Mouse (Mus musculus): ENCODE data around the gene Eif3d.

Eif3d gene

DNA sequence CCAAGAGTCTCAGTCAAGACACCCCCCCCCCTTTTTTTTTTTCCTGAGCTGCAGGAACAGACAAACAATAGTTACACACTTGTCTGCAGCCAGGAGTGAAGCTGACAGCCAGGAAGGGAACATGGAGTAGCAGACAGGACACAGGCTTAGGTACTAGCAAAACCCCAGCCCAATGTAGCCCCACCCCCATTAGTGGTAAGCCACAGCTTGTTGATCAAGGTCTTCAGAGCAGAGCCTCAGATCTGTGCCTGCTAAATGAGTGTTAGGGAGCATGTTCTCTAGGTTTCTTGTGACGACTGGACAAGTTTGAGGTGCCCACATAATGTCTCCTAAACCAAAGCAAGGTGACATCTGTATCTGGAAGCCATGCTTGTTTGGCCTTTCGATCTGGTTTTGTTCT is 16.3 kb downstream of the Eif3d start:
- DNase-seq (ENCODE audit: low read depth, low spot score): no peak

- DNase-seq (ENCODE audit: low read depth, low spot score): no peak
Measured at GRCm38 (mm10) chr15:77952921-77953320, 17.7 kb downstream of the Eif3d start.

- DNase-seq (ENCODE audit: low read depth, low spot score): no peak
Measured at GRCm38 (mm10) chr15:77949061-77949460, 21.6 kb downstream of the Eif3d start.

- DNase-seq (ENCODE audit: low read depth, low spot score): peak; percentile 91
Measured at GRCm38 (mm10) chr15:77945711-77946110, 24.9 kb downstream of the Eif3d start.

- no peak for DNase-seq (ENCODE audit: low read depth, low spot score)
Measured at GRCm38 (mm10) chr15:77941563-77941962, 29.1 kb downstream of the Eif3d start.

- no peak for DNase-seq (ENCODE audit: low read depth, low spot score)
Measured at GRCm38 (mm10) chr15:77938516-77938915, 32.1 kb downstream of the Eif3d start.

- DNase-seq (ENCODE audit: low read depth, low spot score): no peak
Measured at GRCm38 (mm10) chr15:77935673-77936375, 34.8 kb downstream of the Eif3d start.

- DNase-seq (ENCODE audit: low read depth, low spot score): no peak
Measured at GRCm38 (mm10) chr15:77934968-77935367, 35.6 kb downstream of the Eif3d start.

GRCm38 (mm10) chr15:77934326-77934725 is 36.3 kb downstream of the Eif3d start:
- DNase-seq (ENCODE audit: low read depth, low spot score): no peak

DNA sequence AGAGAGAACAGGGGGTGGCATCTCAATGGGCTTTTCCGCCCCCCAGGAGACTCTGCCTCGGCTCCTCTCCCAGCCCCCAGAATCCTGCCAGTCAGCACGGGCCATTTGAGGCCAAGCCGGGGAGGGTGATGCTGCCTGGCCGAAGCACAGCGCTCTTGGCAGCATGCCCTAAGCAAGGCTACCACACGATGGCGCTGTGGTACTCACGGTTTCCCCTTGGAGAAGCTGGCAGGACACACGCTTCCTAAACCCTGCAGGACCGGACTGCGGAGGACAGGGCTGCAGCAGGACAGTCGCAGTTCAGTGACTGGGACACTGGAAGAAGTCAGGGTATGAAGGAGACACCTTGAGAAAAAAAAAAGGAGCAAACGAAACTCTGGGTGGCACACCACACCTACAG is 36.8 kb downstream of the Eif3d start:
- peak; percentile 95 for DNase-seq (ENCODE audit: low read depth, low spot score)

DNA sequence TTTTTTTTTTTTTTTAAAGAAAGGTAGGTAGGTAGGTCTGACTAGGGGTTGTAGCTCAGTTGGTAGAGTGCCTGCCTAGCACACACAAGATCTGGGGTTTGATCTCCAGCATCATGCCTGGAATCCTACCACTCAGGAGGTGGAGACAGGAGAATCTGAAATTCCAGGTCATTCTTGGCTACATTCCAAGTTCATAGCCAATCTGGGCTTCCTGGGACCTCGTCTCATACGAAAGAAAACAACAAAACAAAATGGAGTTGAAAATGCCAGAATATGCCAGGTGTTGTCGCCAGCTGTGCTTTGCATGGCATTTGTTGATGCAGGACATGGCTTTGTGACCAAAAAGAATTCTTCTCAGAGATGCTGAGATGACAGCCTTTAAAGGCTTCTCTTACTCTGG is 37.4 kb downstream of the Eif3d start:
- DNase-seq (ENCODE audit: low read depth, low spot score): no peak

DNA sequence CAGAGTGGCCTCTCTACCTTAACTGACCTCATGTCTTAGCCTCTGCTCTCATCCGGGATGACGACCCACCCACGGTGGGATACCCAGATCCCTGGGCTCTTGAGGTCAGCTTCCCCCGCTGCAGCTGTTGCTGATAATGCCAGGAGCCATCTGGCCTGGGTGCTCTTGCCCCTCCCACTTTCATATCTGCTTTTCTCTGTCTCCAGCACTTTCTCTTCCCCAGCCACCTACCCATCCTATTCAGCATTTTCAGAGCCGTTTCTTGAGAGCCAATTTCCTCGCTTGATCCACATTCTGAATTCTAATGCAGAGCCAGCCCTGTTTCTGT is 39.0 kb downstream of the Eif3d start:
- no peak for DNase-seq (ENCODE audit: low read depth, low spot score)

- no peak for DNase-seq (ENCODE audit: low read depth, low spot score)
Measured at GRCm38 (mm10) chr15:77930986-77931688, 39.5 kb downstream of the Eif3d start.

- DNase-seq (ENCODE audit: low read depth, low spot score): no peak
Measured at GRCm38 (mm10) chr15:77929804-77930203, 40.8 kb downstream of the Eif3d start.

DNA sequence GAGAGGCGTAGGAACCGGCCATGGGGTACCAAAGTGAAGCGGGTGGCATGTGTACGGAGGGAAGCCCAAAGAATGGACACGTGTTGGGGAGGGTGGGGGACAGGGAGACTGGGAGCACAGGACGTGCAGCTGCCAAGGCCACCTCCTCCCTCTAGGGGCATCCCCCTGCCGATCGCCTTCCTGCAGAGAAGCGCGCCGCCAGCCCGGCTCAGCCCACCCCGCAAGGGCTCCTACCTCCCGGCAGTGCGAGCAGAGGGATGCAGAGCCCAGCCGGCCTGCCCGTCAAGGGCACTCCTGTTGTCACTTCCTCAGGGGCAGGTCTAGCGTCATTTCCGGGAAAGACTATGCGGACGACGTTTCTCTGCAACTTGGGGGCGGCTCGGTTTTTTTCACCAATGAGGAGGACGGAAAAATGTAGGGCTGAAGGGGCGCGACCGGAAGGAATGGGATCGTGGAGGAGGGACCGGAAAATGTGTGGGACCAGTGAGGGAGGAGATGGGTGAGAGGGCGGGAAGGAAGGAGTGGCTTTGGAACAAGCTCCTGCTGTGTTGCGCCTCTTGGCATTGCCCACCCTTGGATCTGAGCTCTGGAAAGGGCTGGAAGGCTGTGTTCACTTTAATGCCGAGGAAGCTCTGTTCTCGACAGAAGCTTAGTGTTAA is 41.8 kb downstream of the Eif3d start, which contains the start of gene Txn2:
Gene Txn2, minus strand, starts transcription at position 334 of the 659 bp plus-strand sequence.
- peak; percentile 100 for DNase-seq (ENCODE audit: low read depth, low spot score)

DNA sequence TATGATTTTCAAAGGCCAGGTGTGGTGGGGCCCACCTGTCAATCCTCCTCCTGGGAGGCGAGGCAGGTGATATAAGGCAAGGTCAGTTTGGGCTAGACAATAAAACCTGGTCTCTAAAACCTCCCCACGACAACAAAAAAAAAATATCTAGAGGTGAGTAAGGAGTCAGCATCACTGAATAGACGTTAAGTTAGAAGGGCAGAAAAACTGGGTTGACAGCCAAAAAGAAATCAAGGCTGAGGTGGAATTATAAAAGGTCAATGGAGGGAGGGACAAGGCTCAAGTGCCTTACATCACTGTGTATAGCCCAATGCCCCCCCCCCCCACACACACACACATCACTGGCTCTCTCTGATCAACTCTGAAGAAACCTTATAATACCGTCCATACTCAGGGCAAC is 42.5 kb downstream of the Eif3d start:
- DNase-seq (ENCODE audit: low read depth, low spot score): no peak

- DNase-seq (ENCODE audit: low read depth, low spot score): no peak
Measured at GRCm38 (mm10) chr15:77926921-77927320, 43.7 kb downstream of the Eif3d start.

GRCm38 (mm10) chr15:77925195-77925594 is 45.4 kb downstream of the Eif3d start:
- no peak for DNase-seq (ENCODE audit: low read depth, low spot score)

- peak; percentile 37 for DNase-seq (ENCODE audit: low read depth, low spot score)
Measured at GRCm38 (mm10) chr15:77923267-77924035, 47.2 kb downstream of the Eif3d start.

GRCm38 (mm10) chr15:77922710-77923109 is 47.9 kb downstream of the Eif3d start:
- DNase-seq (ENCODE audit: low read depth, low spot score): no peak

GRCm38 (mm10) chr15:77921636-77922035 is 49.0 kb downstream of the Eif3d start:
- peak; percentile 71 for DNase-seq (ENCODE audit: low read depth, low spot score)

Measured in 3T3-L1 (cell line).